Mouse (Mus musculus) retina, embryonic 14.5 days (tissue): ENCODE measurements around the gene Oaz3.

Experiments
- DNase-seq: peaks from one replicate; pipeline ENCODE4 v3.0.0-alpha.2; 2015; ENCODE audit warnings: low spot score

Oaz3 gene

GRCm38 (mm10) chr3:94387391-94387790, 56.3 kb downstream of the Oaz3 start:
- DNase-seq, result no peak

- DNase-seq, result no peak
These were observed 57.0 kb downstream of the Oaz3 start for GRCm38 (mm10) chr3:94386671-94387070.

GRCm38 (mm10) chr3:94383476-94383875, 60.2 kb downstream of the Oaz3 start:
- DNase-seq, result no peak
